Mouse (Mus musculus) mesoderm, embryonic 11.5 days (tissue): ENCODE results near the gene Numbl.

Source experiments
- DNase-seq: peaks from one replicate; pipeline ENCODE4 v3.0.0-alpha.2; 2012; ENCODE audit warnings: low read depth, low spot score

The Numbl gene

GRCm38 (mm10) chr7:27251946-27252345, 6.3 kb upstream of the Numbl start:
- DNase-seq: no peak

- DNase-seq: peak; percentile 23
Observed at GRCm38 (mm10) chr7:27255721-27256120, 2.5 kb upstream of the Numbl start.

GRCm38 (mm10) chr7:27257046-27257851, 984 bp upstream of the Numbl start:
- DNase-seq: peak; percentile 37

- DNase-seq: peak; percentile 44
Observed at GRCm38 (mm10) chr7:27257852-27258204, 405 bp upstream of the Numbl start.

- peak; percentile 41 for DNase-seq
Observed at GRCm38 (mm10) chr7:27259271-27259721, 1.1 kb downstream of the Numbl start.

GRCm38 (mm10) chr7:27259771-27260170, 1.5 kb downstream of the Numbl start:
- DNase-seq: no peak

GRCm38 (mm10) chr7:27260856-27261255, 2.6 kb downstream of the Numbl start:
- DNase-seq: no peak

- DNase-seq: no peak
Observed at GRCm38 (mm10) chr7:27261888-27262287, 3.7 kb downstream of the Numbl start.

- no peak for DNase-seq
Observed at GRCm38 (mm10) chr7:27264761-27265160, 6.5 kb downstream of the Numbl start.

- DNase-seq: no peak
Observed at GRCm38 (mm10) chr7:27266515-27267128, 8.4 kb downstream of the Numbl start.

- DNase-seq: no peak
Observed at GRCm38 (mm10) chr7:27271423-27271822, 13.2 kb downstream of the Numbl start.

- DNase-seq: peak; percentile 71
Observed at GRCm38 (mm10) chr7:27273739-27274351, 15.6 kb downstream of the Numbl start.

- no peak for DNase-seq
Observed at GRCm38 (mm10) chr7:27274916-27275315, 16.7 kb downstream of the Numbl start.

GRCm38 (mm10) chr7:27276021-27276420, 17.8 kb downstream of the Numbl start:
- no peak for DNase-seq

GRCm38 (mm10) chr7:27277191-27277590, 19.0 kb downstream of the Numbl start:
- DNase-seq: no peak

- DNase-seq: no peak
Observed at GRCm38 (mm10) chr7:27281717-27282116, 23.5 kb downstream of the Numbl start.

- no peak for DNase-seq
Observed at GRCm38 (mm10) chr7:27282225-27282624, 24.0 kb downstream of the Numbl start.

- peak; percentile 37 for DNase-seq
Observed at GRCm38 (mm10) chr7:27284865-27285697, 26.8 kb downstream of the Numbl start.

- peak; percentile 80 for DNase-seq
Observed at GRCm38 (mm10) chr7:27285698-27286066, 27.4 kb downstream of the Numbl start.

GRCm38 (mm10) chr7:27288732-27289131, 30.5 kb downstream of the Numbl start:
- no peak for DNase-seq

GRCm38 (mm10) chr7:27290555-27290954, 32.3 kb downstream of the Numbl start:
- DNase-seq: no peak
